Mouse (Mus musculus): ENCODE results near the gene Hivep2. TPM values are rescaled to one million over a fixed set of nuclear protein-coding genes. Genes with fewer than 3 reads are reported as not detected.
A peak's percentile ranks its signal among the peaks of the same experiment; 100 is the strongest.

Gene Hivep2
- polyA plus RNA-seq, 1 experiment from 2014 or later, result 7.3 TPM

DNA sequence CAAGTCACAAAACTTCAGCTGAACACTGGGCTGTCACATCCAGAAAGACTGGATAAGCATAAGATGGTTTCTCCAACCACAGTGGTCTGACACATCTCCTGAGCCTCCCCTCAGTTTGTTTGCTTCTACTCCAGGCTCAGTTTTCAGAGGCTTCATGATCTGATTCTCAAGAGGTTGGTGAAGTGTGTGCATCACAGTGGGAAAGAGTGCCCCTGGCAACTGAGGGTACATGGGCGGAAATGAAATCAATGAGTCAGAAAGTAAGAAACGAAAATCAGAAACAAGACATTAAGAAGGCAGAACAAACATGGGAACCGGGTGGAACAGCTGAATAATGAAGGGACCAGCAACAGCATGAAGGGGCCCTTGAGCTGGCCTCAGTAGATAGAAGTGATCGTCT is 31.5 kb downstream of the Hivep2 start:
- Histone ChIP-seq H3K9ac (no peak overlapping the region), H3K4me1 (no peaks in the 10 kb centered on the region), H3K36me3 (ENCODE audit: poor library complexity, severe bottlenecking) (no peaks in the 10 kb centered on the region), H3K9me3 (replicated peaks) (no peaks in the 10 kb centered on the region), H3K4me2 (no peak overlapping the region), H3K27ac (no peak overlapping the region), H3K4me3 (no peak overlapping the region), H3K27me3 (no peaks in the 10 kb centered on the region)
- 86% methylated on average over 4 of the region's 4 CpGs for WGBS
- no peak for ATAC-seq

DNA sequence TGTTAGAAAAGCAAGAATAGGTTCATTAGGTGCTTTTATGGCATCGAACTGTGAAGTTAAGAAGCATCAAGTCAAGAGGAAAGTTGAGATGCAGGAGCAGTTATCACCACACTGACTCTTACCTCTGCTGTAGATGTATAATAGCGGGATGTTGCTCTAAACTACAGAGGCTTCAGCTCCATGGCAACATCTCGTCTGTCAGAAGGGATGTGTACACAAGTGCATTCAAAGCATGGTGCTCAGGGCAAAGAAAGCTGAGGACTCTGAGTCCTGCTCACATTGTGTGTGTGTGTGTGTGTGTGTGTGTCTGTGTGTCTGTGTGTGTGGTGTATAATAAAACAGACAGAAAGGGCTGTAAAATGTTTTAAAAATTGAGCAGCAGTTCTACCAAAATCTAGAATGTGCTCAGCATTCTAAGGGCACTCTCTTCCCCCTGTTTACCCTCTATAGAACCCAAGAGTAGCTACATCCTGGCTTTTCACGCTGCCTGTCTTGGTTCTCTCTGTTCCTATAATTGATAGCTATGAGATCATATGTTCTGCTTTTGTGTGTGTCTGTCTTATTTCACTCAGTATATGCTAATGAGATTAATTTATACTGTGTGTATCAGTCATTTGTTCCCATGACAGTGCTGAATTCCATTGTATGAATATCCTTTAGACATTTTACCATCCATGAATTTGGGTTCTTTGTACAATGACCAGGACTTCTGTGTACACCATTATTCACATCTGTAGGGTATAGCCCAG is 39.1 kb downstream of the Hivep2 start:
- H3K4me2 ChIP-seq, result no peak overlapping the region
- H3K4me1 ChIP-seq, result peaks cover 7% of the 10 kb centered on the region; the same call in 1 of the 2 replicates
- H3K27me3 ChIP-seq, result no peaks in the 10 kb centered on the region
- no peaks in the 10 kb centered on the region for H3K9me3 ChIP-seq (replicated peaks)
- H3K36me3 ChIP-seq (ENCODE audit: poor library complexity, severe bottlenecking), result no peaks in the 10 kb centered on the region
- WGBS, result 52% methylated on average over 4 of the region's 4 CpGs
- no peak overlapping the region for H3K27ac ChIP-seq
- no peak overlapping the region for H3K4me3 ChIP-seq
- no peak overlapping the region for H3K9ac ChIP-seq
- ATAC-seq, result peak; percentile 57; the same call in 1 of the 2 replicates

DNA sequence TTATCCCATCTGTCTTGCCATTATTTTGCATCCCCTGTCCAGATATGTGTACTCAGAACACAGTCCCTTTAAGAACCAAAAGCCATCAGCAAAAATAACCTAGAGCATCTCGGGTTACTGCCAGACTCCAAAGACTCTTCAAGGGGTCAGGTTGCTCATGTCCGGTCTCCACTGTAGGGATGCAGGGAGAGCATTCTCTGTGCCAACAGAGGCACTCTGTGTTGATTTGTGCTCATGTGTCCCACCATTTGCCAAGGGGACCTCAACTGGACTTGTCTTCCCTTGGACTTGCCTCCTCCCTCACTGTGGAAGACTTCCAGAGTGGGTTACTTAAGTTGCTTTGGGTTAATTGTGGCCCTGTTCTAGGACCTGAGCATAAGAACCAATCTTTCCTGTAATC is 43.8 kb downstream of the Hivep2 start:
- no peak overlapping the region for H3K4me3 ChIP-seq
- no peaks in the 10 kb centered on the region for H3K9me3 ChIP-seq (replicated peaks)
- H3K27me3 ChIP-seq, result no peaks in the 10 kb centered on the region
- H3K4me2 ChIP-seq, result no peak overlapping the region
- no peaks in the 10 kb centered on the region for H3K36me3 ChIP-seq (ENCODE audit: poor library complexity, severe bottlenecking)
- peaks cover 6% of the 10 kb centered on the region; the same call in 1 of the 2 replicates for H3K4me1 ChIP-seq
- ATAC-seq, result no peak
- H3K9ac ChIP-seq, result no peak overlapping the region
- H3K27ac ChIP-seq, result no peak overlapping the region
- WGBS, result 85% methylated on average over 2 of the region's 2 CpGs

DNA sequence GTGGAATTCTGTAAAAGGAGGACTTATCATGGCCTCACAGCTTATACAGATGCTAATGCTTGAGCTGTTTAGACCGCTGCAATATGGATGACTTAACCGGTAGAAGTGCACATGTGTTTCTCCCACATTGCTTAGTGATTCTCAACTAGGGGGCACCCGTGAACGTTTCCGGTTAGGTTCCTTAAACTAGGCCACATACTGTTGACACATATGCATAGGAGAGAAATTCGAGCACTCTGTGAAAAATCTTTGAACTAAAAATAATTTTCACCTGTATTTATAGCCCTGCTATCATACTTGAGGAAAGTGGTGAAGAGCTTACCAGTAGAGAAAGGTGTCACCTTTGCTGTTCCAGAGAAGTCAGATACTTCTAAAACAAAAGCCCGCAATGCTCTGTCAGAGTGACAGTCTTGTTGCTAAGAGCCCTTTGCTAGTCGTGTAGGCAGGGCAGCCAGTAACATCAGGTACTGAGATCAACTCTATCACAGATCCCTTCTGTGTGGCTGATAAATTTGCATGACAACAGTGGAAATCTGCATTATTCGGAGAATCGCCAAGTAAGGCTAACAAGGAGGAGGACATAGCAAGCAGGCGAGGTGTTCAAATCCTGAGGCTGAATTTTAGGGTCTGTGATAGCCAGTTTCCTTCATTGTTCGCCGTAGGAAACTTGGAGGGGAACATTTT is 50.6 kb downstream of the Hivep2 start:
- ATAC-seq, result no peak
- 51% methylated on average over 13 of the region's 13 CpGs for WGBS
- no peaks in the 10 kb centered on the region for H3K27me3 ChIP-seq
- no peaks in the 10 kb centered on the region for H3K36me3 ChIP-seq (ENCODE audit: poor library complexity, severe bottlenecking)
- H3K4me1 ChIP-seq, result peaks cover 18% of the 10 kb centered on the region
- H3K4me3 ChIP-seq, result no peak overlapping the region
- no peak overlapping the region for H3K4me2 ChIP-seq
- no peak overlapping the region for H3K27ac ChIP-seq
- H3K9ac ChIP-seq, result no peak overlapping the region
- H3K9me3 ChIP-seq (replicated peaks), result no peaks in the 10 kb centered on the region

DNA sequence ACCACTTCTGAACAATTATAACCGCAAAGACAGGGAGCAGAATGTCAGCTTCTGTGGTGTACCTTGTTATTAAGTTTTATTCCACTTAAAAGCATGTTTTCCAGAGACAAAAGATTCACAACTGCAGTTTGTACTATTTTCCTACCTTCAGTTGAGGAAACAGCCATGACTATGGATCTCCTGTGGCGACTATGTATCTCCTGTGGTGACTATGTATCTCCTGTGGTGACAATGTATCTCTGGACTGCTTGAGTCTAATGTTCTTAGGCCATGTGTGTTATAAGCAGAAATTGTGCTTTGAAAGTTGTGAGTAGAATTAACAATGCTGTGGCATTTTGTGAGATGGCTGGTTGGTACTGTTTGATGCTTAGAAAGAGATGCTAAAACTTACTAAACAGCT is 51.5 kb downstream of the Hivep2 start:
- Histone ChIP-seq H3K4me1 (peaks cover 18% of the 10 kb centered on the region), H3K4me2 (no peak overlapping the region), H3K27me3 (no peaks in the 10 kb centered on the region), H3K36me3 (ENCODE audit: poor library complexity, severe bottlenecking) (no peaks in the 10 kb centered on the region), H3K4me3 (no peak overlapping the region), H3K9ac (no peak overlapping the region), H3K9me3 (replicated peaks) (no peaks in the 10 kb centered on the region), H3K27ac (no peak overlapping the region)
- 62% methylated on average over 2 of the region's 2 CpGs for WGBS
- ATAC-seq, result no peak

DNA sequence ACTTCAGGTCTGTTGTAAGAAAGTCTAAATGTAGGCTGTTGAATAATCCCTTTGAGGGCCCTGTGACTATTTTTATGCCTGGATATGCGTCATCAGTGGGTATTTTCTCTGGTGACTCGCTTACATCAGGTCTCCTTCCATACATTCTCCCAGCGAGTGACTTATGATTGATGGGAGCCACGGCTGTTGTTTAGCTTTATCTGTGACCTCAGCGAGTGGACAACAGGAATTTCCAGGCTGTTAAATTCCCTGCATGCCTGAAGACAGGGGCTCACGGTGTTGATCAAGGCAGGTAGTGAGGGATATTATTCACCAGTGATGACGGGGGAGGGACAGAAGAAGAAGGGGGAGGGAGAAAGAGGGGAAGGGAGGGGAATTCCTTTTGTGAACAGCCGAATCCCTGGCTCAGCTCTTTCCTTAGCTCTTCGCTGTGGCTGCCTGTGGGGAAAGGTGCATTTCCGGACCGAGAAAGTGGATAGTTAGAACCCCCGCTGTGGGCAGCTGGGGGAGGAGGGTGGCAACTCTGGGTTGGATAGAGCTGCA is 52.0 kb downstream of the Hivep2 start:
- 5% methylated on average over 12 of the region's 12 CpGs for whole genome bisulfite sequencing
- peak; percentile 34; the same call in 1 of the 2 replicates for ATAC-seq
- Histone ChIP-seq H3K27me3 (no peaks in the 10 kb centered on the region), H3K9ac (no peak overlapping the region), H3K4me3 (no peak overlapping the region), H3K9me3 (replicated peaks) (no peaks in the 10 kb centered on the region), H3K4me2 (peak overlapping the region; percentile 19), H3K36me3 (ENCODE audit: poor library complexity, severe bottlenecking) (no peaks in the 10 kb centered on the region), H3K27ac (no peak overlapping the region), H3K4me1 (peaks cover 18% of the 10 kb centered on the region)

DNA sequence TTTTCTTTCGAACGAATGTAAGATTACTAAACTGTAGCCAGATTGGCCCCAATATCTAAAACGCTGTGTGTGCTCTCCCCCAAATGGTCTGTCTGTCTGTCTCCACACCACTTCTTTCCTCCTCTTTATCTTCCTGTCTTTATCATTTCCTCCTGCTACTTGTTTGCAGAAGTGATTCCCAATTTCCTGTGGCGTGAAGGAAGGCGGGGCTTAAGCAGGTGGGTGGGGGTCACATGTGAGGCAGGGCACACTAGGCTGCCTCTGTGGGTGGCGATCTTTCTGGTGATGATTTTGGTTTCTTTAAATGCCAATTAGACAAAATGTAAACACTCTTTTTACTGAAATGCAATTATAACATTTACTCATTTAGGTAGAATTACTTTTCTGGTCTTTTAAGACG is 52.8 kb downstream of the Hivep2 start:
- H3K27ac ChIP-seq, result no peak overlapping the region
- no peak overlapping the region for H3K9ac ChIP-seq
- H3K4me3 ChIP-seq, result no peak overlapping the region
- H3K4me2 ChIP-seq, result no peak overlapping the region
- peaks cover 18% of the 10 kb centered on the region for H3K4me1 ChIP-seq
- no peaks in the 10 kb centered on the region for H3K27me3 ChIP-seq
- no peak for ATAC-seq
- H3K36me3 ChIP-seq (ENCODE audit: poor library complexity, severe bottlenecking), result no peaks in the 10 kb centered on the region
- WGBS, result 45% methylated on average over 7 of the region's 7 CpGs
- no peaks in the 10 kb centered on the region for H3K9me3 ChIP-seq (replicated peaks)

DNA sequence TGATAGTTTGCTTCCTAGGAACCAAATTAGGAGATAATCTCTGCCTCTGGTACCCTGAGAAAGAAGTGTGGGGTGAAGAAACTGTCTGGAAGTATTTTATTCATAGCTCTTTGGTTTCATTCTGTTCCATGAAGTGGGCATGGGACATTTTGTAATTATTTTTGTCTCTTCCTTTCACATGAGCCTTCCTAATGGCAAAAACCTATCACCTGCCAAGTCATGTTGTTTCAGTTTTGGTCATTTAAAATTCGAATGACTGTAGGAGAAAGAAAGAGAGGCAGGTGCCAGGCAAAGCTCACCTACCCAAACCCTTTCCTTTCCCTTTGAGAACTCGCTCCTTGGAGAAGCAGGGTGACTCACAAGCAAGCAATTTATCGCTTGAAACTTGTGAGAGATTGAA is 53.3 kb downstream of the Hivep2 start:
- Histone ChIP-seq H3K27me3 (no peaks in the 10 kb centered on the region), H3K9ac (no peak overlapping the region), H3K36me3 (ENCODE audit: poor library complexity, severe bottlenecking) (no peaks in the 10 kb centered on the region), H3K4me2 (no peak overlapping the region), H3K4me3 (no peak overlapping the region), H3K27ac (no peak overlapping the region), H3K4me1 (peaks cover 18% of the 10 kb centered on the region), H3K9me3 (replicated peaks) (no peaks in the 10 kb centered on the region)
- ATAC-seq, result no peak
- WGBS, result 60% methylated on average over 3 of the region's 3 CpGs

DNA sequence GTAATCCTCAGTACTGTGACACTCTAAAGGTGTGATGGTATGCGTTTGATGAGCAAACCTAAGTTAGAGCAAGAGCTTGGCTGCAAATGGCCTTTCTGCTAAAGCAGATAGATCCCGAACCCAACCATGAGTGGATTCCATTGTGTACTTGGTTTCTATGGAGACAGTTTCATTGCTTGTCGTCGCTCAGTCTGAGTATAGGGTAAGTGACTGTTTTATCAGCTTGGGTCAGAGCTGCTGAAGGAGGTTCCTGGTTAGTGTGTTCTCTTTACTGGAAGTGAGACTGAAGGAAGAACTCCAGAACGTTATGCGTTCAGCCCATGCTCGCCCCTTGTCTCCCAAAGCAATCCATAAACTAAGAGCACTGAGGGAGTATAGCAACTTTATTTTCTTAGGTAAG is 54.4 kb downstream of the Hivep2 start:
- 59% methylated on average over 7 of the region's 7 CpGs for WGBS
- H3K4me2 ChIP-seq, result no peak overlapping the region
- H3K27ac ChIP-seq, result no peak overlapping the region
- no peaks in the 10 kb centered on the region for H3K36me3 ChIP-seq (ENCODE audit: poor library complexity, severe bottlenecking)
- H3K4me1 ChIP-seq, result peaks cover 18% of the 10 kb centered on the region
- no peak overlapping the region for H3K4me3 ChIP-seq
- ATAC-seq, result no peak
- no peaks in the 10 kb centered on the region for H3K27me3 ChIP-seq
- H3K9me3 ChIP-seq (replicated peaks), result no peaks in the 10 kb centered on the region
- no peak overlapping the region for H3K9ac ChIP-seq

DNA sequence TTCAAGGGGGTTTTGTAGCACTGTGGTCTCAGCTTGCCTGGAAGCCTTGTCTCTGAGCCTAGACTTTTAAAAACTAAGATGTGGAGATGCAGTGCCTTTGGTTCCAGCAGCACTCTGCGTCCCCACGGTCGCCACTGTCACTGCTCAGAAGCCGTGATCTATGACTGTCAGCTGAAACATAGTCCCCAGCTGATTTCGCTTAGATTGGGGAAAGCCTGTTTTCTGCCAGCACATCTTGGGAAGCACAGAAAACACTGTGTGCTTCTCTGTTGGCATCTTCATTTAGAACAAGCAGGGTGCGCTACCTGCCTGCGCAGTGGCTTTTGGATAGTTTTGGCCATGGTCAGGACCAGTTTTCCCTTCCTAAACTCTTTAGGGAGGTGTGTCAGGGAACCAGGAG is 59.1 kb downstream of the Hivep2 start:
- no peak for ATAC-seq
- WGBS, result 92% methylated on average over 7 of the region's 7 CpGs
- H3K36me3 ChIP-seq (ENCODE audit: poor library complexity, severe bottlenecking), result no peaks in the 10 kb centered on the region
- no peak overlapping the region for H3K27ac ChIP-seq
- no peaks in the 10 kb centered on the region for H3K27me3 ChIP-seq
- H3K9me3 ChIP-seq (replicated peaks), result no peaks in the 10 kb centered on the region
- H3K4me1 ChIP-seq, result peaks cover 5% of the 10 kb centered on the region
- no peak overlapping the region for H3K4me2 ChIP-seq
- H3K4me3 ChIP-seq, result no peak overlapping the region
- H3K9ac ChIP-seq, result no peak overlapping the region

DNA sequence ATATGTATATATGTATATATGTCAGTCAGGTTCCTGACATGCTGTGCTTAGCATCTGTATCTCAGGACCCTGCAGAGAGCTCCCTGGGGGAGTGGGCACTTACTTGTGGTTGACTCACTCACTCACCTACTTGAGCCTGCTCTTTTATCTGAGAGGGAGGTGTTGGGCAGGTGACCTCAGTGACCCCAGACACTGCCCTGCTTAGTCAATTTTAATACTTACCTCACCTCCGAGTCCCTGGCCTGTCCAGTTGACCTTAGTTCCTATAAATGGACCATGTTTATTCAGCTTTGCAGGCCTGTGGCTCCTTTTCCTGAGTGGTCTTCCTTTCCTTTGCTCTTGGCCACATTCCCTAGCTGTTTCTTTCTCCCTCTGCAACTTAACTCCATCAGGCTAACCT is 61.9 kb downstream of the Hivep2 start:
- 81% methylated on average over 1 of the region's 1 CpGs for WGBS
- Histone ChIP-seq H3K9ac (no peak overlapping the region), H3K27ac (no peak overlapping the region), H3K4me2 (no peak overlapping the region), H3K9me3 (replicated peaks) (no peaks in the 10 kb centered on the region), H3K4me1 (no peaks in the 10 kb centered on the region), H3K36me3 (ENCODE audit: poor library complexity, severe bottlenecking) (no peaks in the 10 kb centered on the region), H3K27me3 (no peaks in the 10 kb centered on the region), H3K4me3 (no peak overlapping the region)
- no peak for ATAC-seq

DNA sequence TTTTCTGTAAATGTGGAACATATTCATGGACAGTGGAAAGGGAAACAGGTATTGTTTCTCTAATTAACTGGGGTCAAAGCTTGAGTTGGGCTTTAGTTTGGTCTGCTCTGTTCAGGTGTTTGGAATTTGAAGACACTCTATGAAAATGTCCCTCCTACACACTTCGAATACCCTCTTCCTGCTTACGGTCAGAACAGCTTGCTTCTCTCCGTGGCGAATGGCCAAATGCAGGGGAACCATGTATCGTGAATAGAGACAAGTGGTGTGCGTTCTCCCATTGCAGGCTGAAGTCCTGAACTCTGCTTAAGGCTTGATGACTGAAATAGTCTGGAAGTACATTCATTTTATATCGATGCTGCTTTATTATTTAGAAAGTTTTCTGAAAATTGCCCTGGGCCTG is 63.1 kb downstream of the Hivep2 start:
- WGBS, result 92% methylated on average over 7 of the region's 7 CpGs

More for the DNA sequence above, 63.1 kb downstream of the Hivep2 start:
- H3K4me1 ChIP-seq, result no peaks in the 10 kb centered on the region
- no peak overlapping the region for H3K27ac ChIP-seq
- H3K4me3 ChIP-seq, result no peak overlapping the region
- no peaks in the 10 kb centered on the region for H3K27me3 ChIP-seq
- no peaks in the 10 kb centered on the region for H3K9me3 ChIP-seq (replicated peaks)
- ATAC-seq, result no peak
- H3K36me3 ChIP-seq (ENCODE audit: poor library complexity, severe bottlenecking), result no peaks in the 10 kb centered on the region
- H3K9ac ChIP-seq, result no peak overlapping the region
- H3K4me2 ChIP-seq, result no peak overlapping the region
